Mouse (Mus musculus): ENCODE data around the gene Bloc1s2. TPM values are rescaled to one million over a fixed set of nuclear protein-coding genes. Genes with fewer than 3 reads are reported as not detected.

Gene Bloc1s2
- polyA plus RNA-seq (2012; rRNA removed): 16.4 and 24.2 TPM in 2 replicates

GRCm38 (mm10) chr19:44145702-44146567 is at the start of gene Bloc1s2:
Bloc1s2 (minus strand) TSS chr19:44146446.

DNA sequence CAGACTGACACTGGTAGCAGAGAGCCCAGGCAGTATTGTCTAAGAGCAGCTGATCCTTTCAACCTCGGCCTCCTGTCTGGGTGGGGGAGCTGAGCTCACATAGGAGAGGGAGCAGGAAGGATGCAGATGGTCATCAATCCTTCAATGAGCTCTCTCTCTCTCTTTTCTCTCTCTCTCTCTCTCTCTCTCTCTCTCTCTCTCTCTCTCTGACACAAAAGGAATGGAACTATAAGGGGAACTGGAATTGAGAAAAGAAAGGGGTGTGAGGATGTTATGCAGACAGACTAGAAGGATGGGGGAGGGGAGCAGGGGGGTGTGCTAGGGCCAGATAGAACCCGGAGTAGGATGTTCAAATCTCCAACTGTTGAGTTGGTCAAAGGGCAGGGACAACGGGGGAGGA is 46.1 kb upstream of the Bloc1s2 start, which contains the start of gene Pkd2l1:
Pkd2l1 (minus strand) TSS at position 101 of the 400 bp plus-strand sequence.

DNA sequence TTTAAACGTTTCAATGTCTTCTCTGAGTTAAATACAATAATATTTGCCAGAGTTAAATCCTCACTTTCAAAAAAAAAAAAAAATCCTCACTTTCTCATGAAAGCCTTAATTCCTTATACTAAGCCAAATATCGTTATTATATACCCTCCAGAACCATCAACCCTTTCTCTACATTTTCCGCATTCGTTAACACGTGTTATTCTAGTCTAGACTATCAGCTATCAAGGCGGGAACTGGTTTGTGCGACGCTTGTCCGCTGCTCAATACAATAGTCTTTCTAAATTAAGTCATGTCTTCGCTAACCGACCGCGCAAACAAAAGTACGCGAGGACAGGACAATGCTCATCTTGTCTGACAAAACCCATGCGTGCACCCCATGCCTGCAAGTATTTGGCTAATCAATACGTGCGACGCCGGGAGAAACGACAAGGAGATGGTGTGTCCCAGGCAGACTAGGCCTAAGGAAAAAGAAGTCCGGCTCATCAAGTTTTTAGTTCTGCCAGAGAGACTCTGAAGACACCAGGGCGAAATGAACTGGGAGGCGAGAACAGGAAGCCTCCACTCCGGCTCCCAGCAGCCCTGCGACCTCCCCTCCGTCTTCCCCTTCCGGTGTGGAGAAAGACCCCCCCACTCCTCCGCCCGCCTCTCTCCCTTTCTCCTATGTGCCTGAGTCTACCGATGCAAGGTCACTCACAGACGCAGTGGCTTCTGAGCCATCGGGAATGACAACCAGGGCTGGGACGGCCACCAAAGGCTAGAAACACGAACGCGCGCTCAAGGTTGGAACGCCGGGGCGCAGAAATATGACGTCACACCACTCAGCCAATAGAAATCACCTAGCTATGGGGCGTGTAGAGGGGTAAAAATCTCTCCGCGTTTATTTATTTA is 10.9 kb downstream of the Bloc1s2 start, which contains the start of gene Cwf19l1:
Cwf19l1 (minus strand) TSS at position 805 of the 888 bp plus-strand sequence.

DNA sequence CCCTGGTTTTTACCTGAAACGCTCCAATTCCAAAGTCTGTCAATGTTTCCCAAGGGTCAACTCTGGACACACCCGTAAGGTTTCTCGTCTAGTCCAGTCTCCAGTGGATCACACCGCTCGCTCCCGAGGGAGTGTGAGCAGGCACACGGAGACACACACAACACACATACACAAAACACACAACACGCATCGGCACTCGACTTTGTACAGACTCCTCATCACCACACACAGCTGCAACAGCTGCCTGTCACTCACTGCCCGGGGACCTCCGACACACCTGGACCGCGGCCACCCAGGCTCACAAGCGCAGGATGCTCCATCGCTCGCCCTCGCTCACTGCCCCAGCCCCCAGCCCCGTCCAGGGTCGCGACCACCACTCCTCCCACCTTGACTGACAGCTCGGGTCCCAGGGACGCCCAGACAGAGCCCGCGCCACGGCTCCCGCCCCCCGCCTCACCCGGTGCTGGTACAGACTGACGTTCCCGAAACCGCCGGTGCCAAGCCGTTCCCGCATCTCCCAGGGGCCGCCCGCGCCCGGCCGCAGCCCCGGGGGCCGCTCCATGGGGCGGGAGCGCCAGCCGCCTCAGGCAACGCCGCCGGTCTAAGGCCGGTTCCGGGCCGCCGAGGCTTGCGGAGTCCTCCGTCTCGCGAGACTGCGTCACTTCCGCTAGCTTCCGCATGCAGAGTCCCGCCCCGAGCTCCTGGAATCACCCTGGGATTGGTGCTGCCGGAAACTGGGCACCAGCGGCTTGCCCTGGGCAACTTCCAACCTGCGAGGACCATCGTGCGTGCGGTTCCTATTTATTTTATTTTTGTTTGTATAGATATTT is 39.2 kb downstream of the Bloc1s2 start, which contains the start of gene Chuk:
Chuk (minus strand) TSS at position 650 of the 830 bp plus-strand sequence.

Other genes with a start within 250 kb of the Bloc1s2 start
- 32.4 and 34.0 TPM in 2 replicates for gene Dnmbp, start 206.3 kb downstream of the Bloc1s2 start, polyA plus RNA-seq (2012; rRNA removed)
- gene Cpn1, start 159.9 kb downstream of the Bloc1s2 start, polyA plus RNA-seq (2012; rRNA removed): 1.7 and 2.1 TPM in 2 replicates
- 0.09 and 0.10 TPM in 2 replicates for gene Cyp2c23, start 117.2 kb downstream of the Bloc1s2 start, polyA plus RNA-seq (2012; rRNA removed)
- gene Erlin1, start 76.7 kb downstream of the Bloc1s2 start, polyA plus RNA-seq (2012; rRNA removed): 4.7 and 7.0 TPM in 2 replicates
- 9.7 and 10.0 TPM in 2 replicates for gene Chuk, start 39.0 kb downstream of the Bloc1s2 start, polyA plus RNA-seq (2012; rRNA removed)
- gene Cwf19l1, start 10.6 kb downstream of the Bloc1s2 start, polyA plus RNA-seq (2012; rRNA removed): 4.4 and 5.0 TPM in 2 replicates
- 0.11 and 0.15 TPM in 2 replicates for gene Pkd2l1, start 46.0 kb upstream of the Bloc1s2 start, polyA plus RNA-seq (2012; rRNA removed)
- gene Scd3, start 56.8 kb upstream of the Bloc1s2 start, polyA plus RNA-seq (2012; rRNA removed): 0.33 and 0.46 TPM in 2 replicates
- gene Scd2, start 147.2 kb upstream of the Bloc1s2 start, polyA plus RNA-seq (2012; rRNA removed): 512 and 709 TPM in 2 replicates
- gene Scd4, start 186.6 kb upstream of the Bloc1s2 start, polyA plus RNA-seq (2012; rRNA removed): 0.41 and 0.50 TPM in 2 replicates

Data from ovary, adult 2 months (tissue).